Mouse (Mus musculus): ENCODE results near the gene Sat1. TPM values are rescaled to one million over a fixed set of nuclear protein-coding genes. Genes with fewer than 3 reads are reported as not detected.
"Not testable (repeated sequence)": the region's sequence is repeated elsewhere in the genome, so short reads cannot be mapped to it uniquely, and the experiment has no call there.

Sat1 gene
- polyA plus RNA-seq, 1 experiment from 2014 or later = 112 TPM

DNA sequence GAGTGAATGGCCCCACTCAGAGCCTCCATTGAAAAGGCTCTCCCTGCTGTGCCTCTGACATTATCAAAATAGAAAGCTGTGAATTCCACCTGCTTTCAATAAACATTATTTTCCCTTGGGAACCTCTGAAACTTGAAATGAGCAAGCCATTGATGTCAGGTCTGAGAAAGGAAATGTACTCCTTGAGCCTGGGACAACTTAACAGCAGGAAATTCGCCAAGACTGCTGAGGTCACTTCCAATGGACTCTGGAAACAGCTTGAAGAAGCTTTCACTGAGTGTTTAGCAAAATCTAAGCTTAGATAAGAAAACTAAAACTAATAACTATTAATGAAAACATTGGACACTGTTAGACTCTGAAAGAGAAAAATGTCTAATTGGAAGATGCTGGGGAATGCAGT, 7.6 kb downstream of the Sat1 start:
- Histone ChIP-seq H3K36me3 (replicated peaks; ENCODE audit: control insufficient read depth, insufficient read depth, low read depth, low read length) (no peaks in the 10 kb centered on the region), H3K9ac (replicated peaks; ENCODE audit: low read length) (no peak overlapping the region), H3K27ac (replicated peaks; ENCODE audit: low read depth, low read length) (no peak overlapping the region), H3K4me2 (ENCODE audit: low read depth, low read length) (no peak overlapping the region), H3K9me3 (replicated peaks; ENCODE audit: control insufficient read depth, low read length) (no peaks in the 10 kb centered on the region), H3K4me3 (ENCODE audit: low read depth, low read length) (no peak overlapping the region), H3K27me3 (ENCODE audit: control insufficient read depth, insufficient read depth, low read length) (no peaks in the 10 kb centered on the region), H3K4me1 (ENCODE audit: control insufficient read depth, insufficient read depth, low read length) (no peaks in the 10 kb centered on the region)
- DNase-seq (ENCODE audit: low spot score) (peak; percentile 60), ATAC-seq (replicated peaks; ENCODE audit: insufficient number of reproducible peaks, low FRiP score, low TSS enrichment, low read depth) (no peak)
- 8% methylated on average over 1 of the region's 1 CpGs for WGBS

DNA sequence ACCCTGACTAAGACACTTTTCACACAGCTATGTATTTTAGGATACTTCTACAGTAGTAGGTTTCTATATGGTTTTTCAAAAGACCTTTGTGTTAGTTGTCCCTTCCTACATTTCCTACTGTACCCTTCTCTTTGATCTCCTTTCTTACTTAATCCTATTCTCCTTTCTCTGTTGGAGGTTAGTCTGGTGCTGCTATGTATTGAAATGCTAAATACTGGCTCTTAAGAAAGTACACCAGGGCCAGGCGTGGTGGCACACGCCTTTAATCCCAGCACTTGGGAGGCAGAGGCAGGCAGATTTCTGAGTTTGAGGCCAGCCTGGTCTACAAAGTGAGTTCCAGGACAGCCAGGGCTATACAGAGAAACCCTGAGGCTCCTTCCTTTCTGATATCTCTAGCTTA, 10.8 kb downstream of the Sat1 start:
- not testable (repeated sequence) for H3K4me2 ChIP-seq (ENCODE audit: low read depth, low read length); DNase-seq (ENCODE audit: low spot score); H3K9me3 ChIP-seq (replicated peaks; ENCODE audit: control insufficient read depth, low read length); H3K9ac ChIP-seq (replicated peaks; ENCODE audit: low read length); H3K36me3 ChIP-seq (replicated peaks; ENCODE audit: control insufficient read depth, insufficient read depth, low read depth, low read length); H3K4me3 ChIP-seq (ENCODE audit: low read depth, low read length); ATAC-seq (replicated peaks; ENCODE audit: insufficient number of reproducible peaks, low FRiP score, low TSS enrichment, low read depth); H3K27ac ChIP-seq (replicated peaks; ENCODE audit: low read depth, low read length); H3K27me3 ChIP-seq (ENCODE audit: control insufficient read depth, insufficient read depth, low read length); H3K4me1 ChIP-seq (ENCODE audit: control insufficient read depth, insufficient read depth, low read length)
- WGBS = 75% methylated on average over 2 of the region's 2 CpGs

DNA sequence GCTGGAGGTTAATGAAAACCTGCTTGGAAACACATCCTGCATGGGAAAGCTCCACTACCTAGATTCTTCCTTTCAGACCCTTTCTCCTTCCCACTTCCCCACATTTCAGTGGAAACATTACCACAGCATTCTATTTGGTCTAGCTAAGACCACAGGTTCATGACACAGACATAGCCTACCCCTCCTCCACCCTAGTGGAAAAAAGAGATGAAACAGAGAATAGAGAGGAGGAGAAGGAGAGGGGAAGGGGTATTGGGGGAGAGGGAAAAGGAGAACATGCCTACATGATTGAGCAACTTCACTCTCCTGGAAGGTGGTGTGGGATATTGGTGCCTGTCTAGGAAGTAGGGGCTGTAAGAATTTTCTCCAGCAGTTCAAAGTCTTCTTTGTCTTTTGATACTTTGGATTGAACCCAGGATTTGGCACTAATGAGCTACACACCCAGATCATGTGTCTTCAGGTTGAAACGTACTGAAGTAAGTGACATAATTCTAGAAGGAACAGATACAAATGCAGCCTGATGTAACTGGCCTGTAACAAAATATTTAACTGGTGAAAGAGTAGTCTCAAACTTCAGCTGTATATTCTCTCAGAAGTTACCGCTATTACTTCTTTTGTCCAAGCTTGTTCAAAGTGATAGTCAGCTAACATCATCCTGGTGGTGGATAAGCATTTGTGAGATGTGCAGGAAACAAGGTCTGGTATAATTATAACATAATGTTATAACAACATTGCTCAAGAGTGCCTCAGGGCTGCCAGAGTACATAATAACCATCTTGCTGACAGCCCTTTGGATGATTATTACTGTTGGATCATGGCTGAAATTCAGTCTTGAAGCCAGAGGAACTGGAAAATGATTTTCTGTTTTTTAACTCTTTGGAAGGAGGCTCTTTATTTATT, 13.6 kb downstream of the Sat1 start:
- Histone ChIP-seq H3K4me1 (ENCODE audit: control insufficient read depth, insufficient read depth, low read length) (no peaks in the 10 kb centered on the region), H3K9me3 (replicated peaks; ENCODE audit: control insufficient read depth, low read length) (no peaks in the 10 kb centered on the region), H3K27me3 (ENCODE audit: control insufficient read depth, insufficient read depth, low read length) (no peaks in the 10 kb centered on the region), H3K9ac (replicated peaks; ENCODE audit: low read length) (no peak overlapping the region), H3K36me3 (replicated peaks; ENCODE audit: control insufficient read depth, insufficient read depth, low read depth, low read length) (no peaks in the 10 kb centered on the region), H3K4me3 (ENCODE audit: low read depth, low read length) (no peak overlapping the region), H3K4me2 (ENCODE audit: low read depth, low read length) (no peak overlapping the region), H3K27ac (replicated peaks; ENCODE audit: low read depth, low read length) (no peak overlapping the region)
- WGBS = 55% methylated on average over 2 of the region's 2 CpGs
- no peak for ATAC-seq (replicated peaks; ENCODE audit: insufficient number of reproducible peaks, low FRiP score, low TSS enrichment, low read depth)
- no peak for DNase-seq (ENCODE audit: low spot score)

DNA sequence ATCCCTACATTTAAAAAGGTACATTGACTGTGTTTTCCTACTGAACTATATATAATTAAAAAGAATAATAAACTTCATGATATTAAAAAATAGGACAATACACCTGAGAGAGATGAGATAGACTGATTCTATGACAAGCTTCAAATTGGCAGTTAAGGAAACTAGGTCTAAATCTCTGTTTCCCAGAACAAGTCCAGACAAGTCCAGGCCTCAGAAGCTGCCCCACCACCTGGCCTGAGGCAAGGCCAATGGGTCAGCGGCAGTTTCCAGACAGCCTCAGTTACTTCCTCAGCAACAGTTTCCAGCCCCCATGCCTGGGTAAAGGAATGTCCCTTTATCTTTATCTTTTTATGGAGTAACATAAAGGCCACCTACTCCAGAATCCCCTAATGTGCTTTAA, 14.4 kb downstream of the Sat1 start:
- Histone ChIP-seq H3K27ac (replicated peaks; ENCODE audit: low read depth, low read length) (no peak overlapping the region), H3K4me1 (ENCODE audit: control insufficient read depth, insufficient read depth, low read length) (no peaks in the 10 kb centered on the region), H3K9ac (replicated peaks; ENCODE audit: low read length) (no peak overlapping the region), H3K4me3 (ENCODE audit: low read depth, low read length) (no peak overlapping the region), H3K4me2 (ENCODE audit: low read depth, low read length) (no peak overlapping the region), H3K27me3 (ENCODE audit: control insufficient read depth, insufficient read depth, low read length) (no peaks in the 10 kb centered on the region), H3K36me3 (replicated peaks; ENCODE audit: control insufficient read depth, insufficient read depth, low read depth, low read length) (no peaks in the 10 kb centered on the region), H3K9me3 (replicated peaks; ENCODE audit: control insufficient read depth, low read length) (no peaks in the 10 kb centered on the region)
- no peak for DNase-seq (ENCODE audit: low spot score)
- WGBS = 88% methylated on average over 1 of the region's 1 CpGs
- ATAC-seq (replicated peaks; ENCODE audit: insufficient number of reproducible peaks, low FRiP score, low TSS enrichment, low read depth) = no peak

DNA sequence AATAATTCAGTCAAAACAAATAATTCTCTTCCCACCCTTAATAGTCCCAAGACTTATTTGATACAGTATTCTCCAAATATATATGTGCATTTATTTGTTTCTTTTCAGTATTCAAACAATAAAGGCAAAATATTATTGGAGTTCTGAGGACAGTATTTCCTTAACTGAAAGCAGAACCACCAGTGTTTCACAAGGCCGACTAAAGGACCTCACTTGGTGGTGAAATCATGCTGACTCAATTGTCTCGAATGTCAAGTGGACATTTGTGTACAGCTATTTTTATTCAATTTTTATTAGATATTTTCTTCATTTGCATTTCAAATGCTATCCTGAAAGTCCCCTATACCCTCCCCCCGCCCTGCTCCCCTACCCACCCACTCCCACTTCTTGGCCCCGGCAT, 21.3 kb downstream of the Sat1 start:
- H3K27me3 ChIP-seq (ENCODE audit: control insufficient read depth, insufficient read depth, low read length) = no peaks in the 10 kb centered on the region
- no peak for ATAC-seq (replicated peaks; ENCODE audit: insufficient number of reproducible peaks, low FRiP score, low TSS enrichment, low read depth)
- 89% methylated on average over 4 of the region's 4 CpGs for WGBS
- H3K4me2 ChIP-seq (ENCODE audit: low read depth, low read length) = no peak overlapping the region
- no peaks in the 10 kb centered on the region for H3K9me3 ChIP-seq (replicated peaks; ENCODE audit: control insufficient read depth, low read length)
- no peaks in the 10 kb centered on the region for H3K36me3 ChIP-seq (replicated peaks; ENCODE audit: control insufficient read depth, insufficient read depth, low read depth, low read length)
- H3K27ac ChIP-seq (replicated peaks; ENCODE audit: low read depth, low read length) = no peak overlapping the region
- no peak overlapping the region for H3K9ac ChIP-seq (replicated peaks; ENCODE audit: low read length)
- H3K4me3 ChIP-seq (ENCODE audit: low read depth, low read length) = no peak overlapping the region
- H3K4me1 ChIP-seq (ENCODE audit: control insufficient read depth, insufficient read depth, low read length) = no peaks in the 10 kb centered on the region
- DNase-seq (ENCODE audit: low spot score) = no peak

DNA sequence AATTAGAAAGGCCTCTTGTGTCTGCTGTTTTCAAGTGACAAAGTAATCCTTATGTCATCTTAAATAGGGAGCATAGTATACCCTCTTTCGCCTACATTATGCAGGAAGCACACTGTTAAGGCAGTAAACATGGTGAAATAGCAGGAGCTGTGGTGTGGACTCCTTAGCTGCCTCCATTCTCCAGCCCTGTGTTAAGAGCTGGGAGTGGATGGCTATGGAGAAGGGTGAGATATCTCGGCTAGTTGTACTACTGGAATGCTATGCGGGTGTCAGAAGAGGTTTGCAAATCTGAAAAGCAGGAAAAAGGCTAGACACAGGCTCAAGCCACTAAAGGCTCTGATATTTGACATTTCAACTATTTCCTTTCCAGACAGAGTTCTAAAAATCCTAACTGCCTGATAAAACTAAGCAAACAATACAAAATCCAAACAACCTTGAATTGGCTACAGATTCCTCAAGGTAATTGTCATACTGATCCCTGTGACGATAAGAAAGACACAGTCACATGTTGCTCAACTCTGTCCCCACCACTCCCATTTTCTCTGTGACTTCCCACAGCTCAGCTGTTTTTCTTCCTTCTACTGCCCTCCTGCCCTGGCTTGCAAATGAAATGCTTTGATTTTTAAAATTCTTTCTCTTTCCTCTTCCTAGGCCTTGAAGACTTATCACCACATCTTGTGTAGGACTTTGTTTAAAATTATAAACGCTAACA, 22.4 kb downstream of the Sat1 start:
- Histone ChIP-seq H3K9me3 (replicated peaks; ENCODE audit: control insufficient read depth, low read length) (no peaks in the 10 kb centered on the region), H3K4me1 (ENCODE audit: control insufficient read depth, insufficient read depth, low read length) (no peaks in the 10 kb centered on the region), H3K4me3 (ENCODE audit: low read depth, low read length) (no peak overlapping the region), H3K27me3 (ENCODE audit: control insufficient read depth, insufficient read depth, low read length) (no peaks in the 10 kb centered on the region), H3K36me3 (replicated peaks; ENCODE audit: control insufficient read depth, insufficient read depth, low read depth, low read length) (no peaks in the 10 kb centered on the region), H3K27ac (replicated peaks; ENCODE audit: low read depth, low read length) (no peak overlapping the region), H3K9ac (replicated peaks; ENCODE audit: low read length) (no peak overlapping the region), H3K4me2 (ENCODE audit: low read depth, low read length) (no peak overlapping the region)
- WGBS = 66% methylated on average over 5 of the region's 5 CpGs
- ATAC-seq (replicated peaks; ENCODE audit: insufficient number of reproducible peaks, low FRiP score, low TSS enrichment, low read depth) (no peak), DNase-seq (ENCODE audit: low spot score) (no peak)

DNA sequence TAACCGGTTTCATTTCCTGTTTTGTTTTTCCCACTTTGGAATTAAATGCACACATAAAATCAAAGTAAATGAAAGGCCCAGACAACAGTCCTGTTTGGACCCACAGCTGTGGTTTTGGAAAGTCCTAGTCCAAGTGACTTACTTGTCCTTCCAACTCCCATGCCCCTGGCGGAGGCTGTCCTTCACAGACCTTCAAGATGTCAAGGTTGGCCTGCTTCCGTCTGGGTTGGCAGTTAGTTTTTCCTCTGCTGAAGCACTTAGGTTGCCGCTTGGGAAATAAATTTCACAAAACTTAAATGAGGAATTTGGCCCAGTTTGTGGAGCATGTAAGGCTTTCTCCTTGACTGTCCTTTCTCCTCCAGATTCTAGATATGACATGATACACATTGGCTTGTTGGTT, 24.3 kb downstream of the Sat1 start:
- 81% methylated on average over 4 of the region's 4 CpGs for WGBS
- no peak overlapping the region for H3K27ac ChIP-seq (replicated peaks; ENCODE audit: low read depth, low read length)
- H3K4me2 ChIP-seq (ENCODE audit: low read depth, low read length) = no peak overlapping the region
- no peaks in the 10 kb centered on the region for H3K27me3 ChIP-seq (ENCODE audit: control insufficient read depth, insufficient read depth, low read length)
- ATAC-seq (replicated peaks; ENCODE audit: insufficient number of reproducible peaks, low FRiP score, low TSS enrichment, low read depth) (no peak), DNase-seq (ENCODE audit: low spot score) (no peak)
- H3K4me1 ChIP-seq (ENCODE audit: control insufficient read depth, insufficient read depth, low read length) = no peaks in the 10 kb centered on the region
- no peaks in the 10 kb centered on the region for H3K9me3 ChIP-seq (replicated peaks; ENCODE audit: control insufficient read depth, low read length)
- no peak overlapping the region for H3K4me3 ChIP-seq (ENCODE audit: low read depth, low read length)
- no peaks in the 10 kb centered on the region for H3K36me3 ChIP-seq (replicated peaks; ENCODE audit: control insufficient read depth, insufficient read depth, low read depth, low read length)
- no peak overlapping the region for H3K9ac ChIP-seq (replicated peaks; ENCODE audit: low read length)

DNA sequence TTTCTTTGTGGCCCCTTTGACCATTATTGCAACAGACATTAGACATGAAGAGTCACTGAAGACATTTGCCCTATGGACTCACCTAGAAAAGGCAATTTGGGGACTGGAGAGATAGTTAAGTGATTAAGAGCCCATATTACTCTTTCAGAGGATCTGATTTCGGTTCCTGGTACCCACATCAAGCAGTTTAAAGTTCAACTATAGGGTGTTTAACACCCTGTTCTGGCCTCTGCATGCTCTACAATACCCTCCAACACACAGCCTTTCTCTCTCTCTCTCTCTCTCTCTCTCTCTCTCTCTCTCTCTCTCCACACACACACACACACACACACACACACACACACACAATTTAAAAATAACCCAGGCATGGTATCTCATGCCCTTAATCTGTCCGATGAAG, 38.6 kb downstream of the Sat1 start:
- 67% methylated on average over 2 of the region's 2 CpGs for WGBS
- Histone ChIP-seq H3K4me2 (ENCODE audit: low read depth, low read length) (no peak overlapping the region), H3K27ac (replicated peaks; ENCODE audit: low read depth, low read length) (no peak overlapping the region), H3K9ac (replicated peaks; ENCODE audit: low read length) (no peak overlapping the region), H3K36me3 (replicated peaks; ENCODE audit: control insufficient read depth, insufficient read depth, low read depth, low read length) (no peaks in the 10 kb centered on the region), H3K9me3 (replicated peaks; ENCODE audit: control insufficient read depth, low read length) (no peaks in the 10 kb centered on the region), H3K4me3 (ENCODE audit: low read depth, low read length) (no peak overlapping the region), H3K4me1 (ENCODE audit: control insufficient read depth, insufficient read depth, low read length) (no peaks in the 10 kb centered on the region), H3K27me3 (ENCODE audit: control insufficient read depth, insufficient read depth, low read length) (no peaks in the 10 kb centered on the region)
- DNase-seq (ENCODE audit: low spot score) = no peak
- no peak for ATAC-seq (replicated peaks; ENCODE audit: insufficient number of reproducible peaks, low FRiP score, low TSS enrichment, low read depth)

Data from embryonic facial prominence, embryonic 11.5 days (tissue).